Mouse (Mus musculus): ENCODE results near the gene Krt75. TPM values are rescaled to one million over a fixed set of nuclear protein-coding genes. Genes with fewer than 3 reads are reported as not detected.

Krt75 gene
- polyA plus RNA-seq, 1 experiment from 2014 or later = 0.10 TPM

DNA sequence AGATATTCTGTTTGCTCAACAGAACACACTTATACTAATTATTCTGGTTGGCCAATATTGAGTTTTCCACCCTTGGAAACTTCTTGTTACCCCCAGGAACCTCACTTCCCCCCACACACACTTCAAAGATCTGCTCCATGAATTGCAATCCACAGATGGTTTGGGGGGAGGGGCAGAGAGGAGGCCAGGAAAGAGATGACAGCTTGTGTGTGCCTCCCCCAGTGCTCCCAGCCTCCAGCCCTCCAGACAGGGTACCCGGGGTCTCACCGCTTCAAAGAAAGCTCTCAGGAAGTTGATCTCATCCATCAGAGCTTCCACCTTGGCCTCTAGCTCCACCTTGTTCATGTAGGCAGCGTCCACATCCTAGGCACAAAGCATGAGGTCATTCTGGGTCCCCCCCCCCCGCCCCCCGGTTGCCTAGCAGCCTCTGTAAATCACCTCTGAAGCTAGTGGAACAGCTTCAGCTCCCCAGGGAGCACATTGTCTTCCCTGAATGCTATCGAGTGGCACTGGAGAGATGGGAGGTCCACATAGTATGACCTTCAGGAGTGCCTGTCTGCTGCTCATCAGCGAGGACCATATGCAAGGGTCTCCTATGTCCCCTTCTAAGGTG is 15.6 kb downstream of the Krt75 start:
- Histone ChIP-seq H3K4me1 (replicated peaks; ENCODE audit: control insufficient read depth, insufficient read depth, low read length) (0 out of 2 replicates have a peak, but pooled peaks cover 2% of the 10 kb centered on the region), H3K9me3 (ENCODE audit: control insufficient read depth, low read length) (no peaks in the 10 kb centered on the region), H3K27ac (ENCODE audit: low read length) (no peak overlapping the region), H3K36me3 (ENCODE audit: control insufficient read depth, insufficient read depth) (no peaks in the 10 kb centered on the region), H3K27me3 (replicated peaks; ENCODE audit: control insufficient read depth, insufficient read depth, low read length) (no peaks in the 10 kb centered on the region), H3K4me3 (replicated peaks; ENCODE audit: low read length) (no peak overlapping the region), H3K4me2 (ENCODE audit: low read length) (no peak overlapping the region), H3K9ac (replicated peaks; ENCODE audit: low read depth, low read length) (no peak overlapping the region)
- WGBS = 12% methylated on average over 7 of the region's 7 CpGs
- no peak for ATAC-seq

DNA sequence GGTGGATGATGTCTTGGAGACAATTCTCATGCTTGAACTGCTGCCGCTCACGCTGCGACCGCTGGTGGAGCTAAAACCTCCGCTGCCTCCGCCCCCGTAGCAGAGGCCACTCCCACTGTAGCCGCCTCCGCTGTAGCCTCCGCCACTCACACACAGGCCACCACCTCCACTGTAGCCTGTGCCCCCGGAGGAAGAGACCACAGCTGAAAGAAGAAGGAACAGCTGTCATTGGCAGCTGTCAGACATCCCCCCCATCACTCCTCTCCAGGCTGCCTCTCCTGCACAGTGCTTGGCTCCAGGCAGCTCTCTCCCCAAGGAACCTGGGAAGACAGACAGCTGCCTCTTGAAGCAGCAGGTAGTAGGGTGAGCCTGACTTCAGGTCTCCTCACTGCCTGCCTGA is 20.5 kb downstream of the Krt75 start:
- Histone ChIP-seq H3K36me3 (ENCODE audit: control insufficient read depth, insufficient read depth) (no peaks in the 10 kb centered on the region), H3K27me3 (replicated peaks; ENCODE audit: control insufficient read depth, insufficient read depth, low read length) (no peaks in the 10 kb centered on the region; the same call in 1 of the 2 replicates), H3K9me3 (ENCODE audit: control insufficient read depth, low read length) (no peaks in the 10 kb centered on the region), H3K4me1 (replicated peaks; ENCODE audit: control insufficient read depth, insufficient read depth, low read length) (0 out of 2 replicates have a peak, but pooled peaks cover 2% of the 10 kb centered on the region), H3K27ac (ENCODE audit: low read length) (no peak overlapping the region), H3K4me2 (ENCODE audit: low read length) (peak overlapping the region; percentile 35), H3K4me3 (replicated peaks; ENCODE audit: low read length) (no peak overlapping the region), H3K9ac (replicated peaks; ENCODE audit: low read depth, low read length) (no peak overlapping the region)
- peak; percentile 72 for ATAC-seq
- WGBS = 0% methylated on average over 11 of the region's 11 CpGs

DNA sequence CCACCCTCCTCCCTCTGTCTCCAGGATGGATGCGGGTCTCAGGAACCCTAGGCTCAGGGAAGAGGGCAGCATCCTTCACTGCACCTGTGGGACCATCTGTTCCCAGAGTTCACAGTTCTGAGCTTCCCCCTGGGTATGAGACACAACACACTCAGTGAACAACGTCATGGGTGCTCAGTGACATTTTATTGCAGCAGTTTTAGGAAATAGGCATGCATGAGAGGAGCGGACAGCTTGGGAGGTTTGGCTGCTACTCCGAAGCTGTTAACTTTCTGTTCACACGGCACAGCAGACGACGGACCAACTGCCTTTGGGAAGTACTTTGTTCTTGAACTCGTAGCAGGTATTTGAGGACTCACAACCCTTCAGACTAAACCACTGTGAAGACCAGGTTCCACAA is 21.5 kb downstream of the Krt75 start:
- Histone ChIP-seq H3K9ac (replicated peaks; ENCODE audit: low read depth, low read length) (no peak overlapping the region), H3K4me1 (replicated peaks; ENCODE audit: control insufficient read depth, insufficient read depth, low read length) (no peaks in the 10 kb centered on the region), H3K9me3 (ENCODE audit: control insufficient read depth, low read length) (no peaks in the 10 kb centered on the region), H3K4me2 (ENCODE audit: low read length) (no peak overlapping the region), H3K4me3 (replicated peaks; ENCODE audit: low read length) (no peak overlapping the region), H3K27me3 (replicated peaks; ENCODE audit: control insufficient read depth, insufficient read depth, low read length) (no peaks in the 10 kb centered on the region; the same call in 1 of the 2 replicates), H3K36me3 (ENCODE audit: control insufficient read depth, insufficient read depth) (no peaks in the 10 kb centered on the region), H3K27ac (ENCODE audit: low read length) (no peak overlapping the region)
- no peak for ATAC-seq
- 78% methylated on average over 8 of the region's 8 CpGs for WGBS

DNA sequence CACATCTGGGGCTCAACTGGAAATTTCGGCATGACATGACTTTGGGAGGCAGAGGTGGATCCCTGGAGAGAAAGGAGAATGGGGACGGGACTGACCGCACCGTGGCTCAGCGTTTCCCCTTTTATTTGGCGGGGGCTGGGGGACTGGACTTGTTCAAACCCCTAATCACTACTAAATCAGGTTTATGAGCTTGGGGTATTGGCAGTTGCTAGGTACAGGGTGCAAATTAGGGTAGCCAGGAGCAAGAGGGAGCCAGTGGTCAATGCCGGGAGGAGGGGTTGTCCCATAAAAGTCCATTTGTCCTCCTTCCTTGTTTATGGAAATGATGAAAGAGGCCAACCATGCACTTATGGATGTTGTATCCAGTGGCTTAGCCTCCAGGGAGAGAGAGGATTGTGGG is 23.1 kb downstream of the Krt75 start, which contains the start of gene Krt82:
Krt82 (minus strand) TSS at position 101 of the 400 bp plus-strand sequence.
- Histone ChIP-seq H3K27ac (ENCODE audit: low read length) (no peak within 1 kb of the TSS), H3K36me3 (ENCODE audit: control insufficient read depth, insufficient read depth) (no peaks in the 10 kb centered on the region), H3K9ac (replicated peaks; ENCODE audit: low read depth, low read length) (no peak within 1 kb of the TSS), H3K4me1 (replicated peaks; ENCODE audit: control insufficient read depth, insufficient read depth, low read length) (no peaks in the 10 kb centered on the region), H3K4me3 (replicated peaks; ENCODE audit: low read length) (no peak within 1 kb of the TSS), H3K4me2 (ENCODE audit: low read length) (no peak within 1 kb of the TSS), H3K27me3 (replicated peaks; ENCODE audit: control insufficient read depth, insufficient read depth, low read length) (no peaks in the 10 kb centered on the region; the same call in 1 of the 2 replicates), H3K9me3 (ENCODE audit: control insufficient read depth, low read length) (no peaks in the 10 kb centered on the region)
- no peak for ATAC-seq
- 71% methylated on average over 7 of the region's 7 CpGs for WGBS

DNA sequence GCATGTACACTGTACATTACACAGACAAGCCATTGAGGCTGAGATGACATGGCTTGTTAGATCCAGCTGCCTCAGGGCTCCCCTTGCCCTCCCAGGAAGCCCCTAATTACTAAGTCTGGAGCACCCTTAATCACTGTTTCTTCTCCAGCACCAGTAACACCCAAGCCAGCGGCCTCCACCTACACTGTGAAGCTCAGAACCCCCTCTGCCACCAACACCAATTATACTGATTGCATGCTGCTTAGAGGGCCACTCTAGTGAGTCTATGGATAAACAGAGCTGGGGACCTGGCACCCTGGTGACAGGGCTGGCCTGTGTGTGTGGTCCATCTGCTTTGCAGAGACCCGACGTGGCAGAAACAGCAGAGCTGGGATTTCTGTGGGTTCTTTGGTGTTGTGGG is 29.2 kb downstream of the Krt75 start:
- 52% methylated on average over 3 of the region's 3 CpGs for WGBS
- H3K36me3 ChIP-seq (ENCODE audit: control insufficient read depth, insufficient read depth) = no peaks in the 10 kb centered on the region
- H3K4me3 ChIP-seq (replicated peaks; ENCODE audit: low read length) = no peak overlapping the region
- H3K4me2 ChIP-seq (ENCODE audit: low read length) = no peak overlapping the region
- no peak overlapping the region for H3K27ac ChIP-seq (ENCODE audit: low read length)
- no peaks in the 10 kb centered on the region for H3K9me3 ChIP-seq (ENCODE audit: control insufficient read depth, low read length)
- no peak overlapping the region for H3K9ac ChIP-seq (replicated peaks; ENCODE audit: low read depth, low read length)
- no peaks in the 10 kb centered on the region for H3K27me3 ChIP-seq (replicated peaks; ENCODE audit: control insufficient read depth, insufficient read depth, low read length)
- H3K4me1 ChIP-seq (replicated peaks; ENCODE audit: control insufficient read depth, insufficient read depth, low read length) = no peaks in the 10 kb centered on the region
- no peak for ATAC-seq

DNA sequence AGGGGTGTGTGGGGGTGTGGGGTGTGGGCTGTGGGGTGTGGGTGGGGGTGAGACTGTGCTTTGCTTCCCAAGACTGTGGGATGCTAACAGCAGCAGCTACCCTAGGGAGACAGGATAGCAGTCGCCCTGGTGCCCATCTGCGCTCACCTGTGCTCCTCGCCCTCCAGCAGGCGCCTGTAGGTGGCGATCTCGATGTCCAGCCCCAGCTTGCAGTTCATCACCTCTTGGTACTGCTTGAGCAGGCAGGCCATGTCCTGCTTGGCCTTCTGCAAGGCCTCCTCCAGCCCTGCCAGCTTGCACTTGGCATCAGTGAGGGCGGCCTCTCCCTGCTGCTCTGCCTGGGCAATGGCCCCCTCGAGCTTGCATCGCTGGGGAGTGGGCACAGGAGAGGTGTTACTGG is 31.2 kb downstream of the Krt75 start:
- Histone ChIP-seq H3K9me3 (ENCODE audit: control insufficient read depth, low read length) (no peaks in the 10 kb centered on the region), H3K4me2 (ENCODE audit: low read length) (no peak overlapping the region), H3K4me1 (replicated peaks; ENCODE audit: control insufficient read depth, insufficient read depth, low read length) (no peaks in the 10 kb centered on the region), H3K4me3 (replicated peaks; ENCODE audit: low read length) (no peak overlapping the region), H3K36me3 (ENCODE audit: control insufficient read depth, insufficient read depth) (no peaks in the 10 kb centered on the region), H3K27me3 (replicated peaks; ENCODE audit: control insufficient read depth, insufficient read depth, low read length) (no peaks in the 10 kb centered on the region), H3K9ac (replicated peaks; ENCODE audit: low read depth, low read length) (no peak overlapping the region), H3K27ac (ENCODE audit: low read length) (no peak overlapping the region)
- 53% methylated on average over 9 of the region's 9 CpGs for WGBS
- ATAC-seq = no peak

DNA sequence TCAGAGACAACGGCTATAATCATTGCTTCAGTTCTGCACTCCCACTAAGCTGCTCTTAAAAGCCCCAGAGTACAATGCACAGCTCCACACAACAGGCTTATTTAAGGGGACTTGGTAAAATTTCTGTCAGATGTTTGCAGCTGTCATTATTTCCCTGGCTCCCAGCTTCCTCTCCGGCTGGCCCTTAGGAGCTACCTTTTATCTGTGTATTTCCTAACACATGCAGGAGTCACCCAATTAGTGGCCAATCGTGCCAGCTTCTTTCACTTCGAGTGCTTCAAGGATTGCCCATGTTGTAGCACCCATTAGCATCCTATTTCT is 35.2 kb downstream of the Krt75 start:
- 42% methylated on average over 4 of the region's 4 CpGs for WGBS
- ATAC-seq = no peak
- H3K4me3 ChIP-seq (replicated peaks; ENCODE audit: low read length) = no peak overlapping the region
- H3K9ac ChIP-seq (replicated peaks; ENCODE audit: low read depth, low read length) = no peak overlapping the region
- no peaks in the 10 kb centered on the region for H3K4me1 ChIP-seq (replicated peaks; ENCODE audit: control insufficient read depth, insufficient read depth, low read length)
- H3K27me3 ChIP-seq (replicated peaks; ENCODE audit: control insufficient read depth, insufficient read depth, low read length) = no peaks in the 10 kb centered on the region
- H3K36me3 ChIP-seq (ENCODE audit: control insufficient read depth, insufficient read depth) = no peaks in the 10 kb centered on the region
- H3K9me3 ChIP-seq (ENCODE audit: control insufficient read depth, low read length) = no peaks in the 10 kb centered on the region
- no peak overlapping the region for H3K4me2 ChIP-seq (ENCODE audit: low read length)
- H3K27ac ChIP-seq (ENCODE audit: low read length) = no peak overlapping the region

DNA sequence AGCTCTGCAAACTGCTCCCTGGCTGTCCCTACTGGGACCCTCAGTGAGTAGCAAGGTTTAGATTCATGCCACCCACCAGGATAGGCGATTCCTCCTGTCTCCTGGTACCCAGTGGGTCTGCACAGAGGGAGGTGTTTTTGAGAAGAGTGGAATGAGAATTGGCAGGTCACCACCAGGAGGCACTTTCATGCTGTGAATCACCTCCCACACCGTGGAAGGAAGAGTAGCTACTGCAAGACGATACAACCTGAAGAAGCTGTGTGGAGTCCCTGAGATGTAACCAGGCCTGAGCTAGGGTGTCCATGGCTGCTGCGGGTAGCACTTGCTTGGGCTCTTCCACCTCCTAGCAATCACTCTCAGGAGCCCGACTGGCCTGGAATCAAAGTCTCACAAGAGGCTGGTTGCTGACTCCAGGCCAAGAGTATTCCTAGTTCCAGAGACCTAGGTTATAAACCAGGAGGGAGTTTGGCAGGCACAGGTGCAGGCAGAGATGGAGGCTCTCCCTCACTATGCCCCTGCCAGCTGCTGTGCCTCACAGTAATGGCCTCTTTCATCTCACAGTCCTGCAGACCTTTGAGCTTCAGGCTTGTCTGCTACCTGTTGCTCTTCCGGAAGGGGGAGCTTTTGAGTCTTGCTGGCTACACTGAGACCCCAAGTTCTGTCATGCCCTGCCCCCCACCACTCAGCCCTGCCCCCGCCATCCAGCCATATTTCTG is 35.7 kb downstream of the Krt75 start:
- Histone ChIP-seq H3K9ac (replicated peaks; ENCODE audit: low read depth, low read length) (no peak overlapping the region), H3K27me3 (replicated peaks; ENCODE audit: control insufficient read depth, insufficient read depth, low read length) (no peaks in the 10 kb centered on the region), H3K4me2 (ENCODE audit: low read length) (no peak overlapping the region), H3K4me3 (replicated peaks; ENCODE audit: low read length) (no peak overlapping the region), H3K36me3 (ENCODE audit: control insufficient read depth, insufficient read depth) (no peaks in the 10 kb centered on the region), H3K9me3 (ENCODE audit: control insufficient read depth, low read length) (no peaks in the 10 kb centered on the region), H3K4me1 (replicated peaks; ENCODE audit: control insufficient read depth, insufficient read depth, low read length) (no peaks in the 10 kb centered on the region), H3K27ac (ENCODE audit: low read length) (no peak overlapping the region)
- WGBS = 41% methylated on average over 7 of the region's 7 CpGs
- no peak for ATAC-seq

DNA sequence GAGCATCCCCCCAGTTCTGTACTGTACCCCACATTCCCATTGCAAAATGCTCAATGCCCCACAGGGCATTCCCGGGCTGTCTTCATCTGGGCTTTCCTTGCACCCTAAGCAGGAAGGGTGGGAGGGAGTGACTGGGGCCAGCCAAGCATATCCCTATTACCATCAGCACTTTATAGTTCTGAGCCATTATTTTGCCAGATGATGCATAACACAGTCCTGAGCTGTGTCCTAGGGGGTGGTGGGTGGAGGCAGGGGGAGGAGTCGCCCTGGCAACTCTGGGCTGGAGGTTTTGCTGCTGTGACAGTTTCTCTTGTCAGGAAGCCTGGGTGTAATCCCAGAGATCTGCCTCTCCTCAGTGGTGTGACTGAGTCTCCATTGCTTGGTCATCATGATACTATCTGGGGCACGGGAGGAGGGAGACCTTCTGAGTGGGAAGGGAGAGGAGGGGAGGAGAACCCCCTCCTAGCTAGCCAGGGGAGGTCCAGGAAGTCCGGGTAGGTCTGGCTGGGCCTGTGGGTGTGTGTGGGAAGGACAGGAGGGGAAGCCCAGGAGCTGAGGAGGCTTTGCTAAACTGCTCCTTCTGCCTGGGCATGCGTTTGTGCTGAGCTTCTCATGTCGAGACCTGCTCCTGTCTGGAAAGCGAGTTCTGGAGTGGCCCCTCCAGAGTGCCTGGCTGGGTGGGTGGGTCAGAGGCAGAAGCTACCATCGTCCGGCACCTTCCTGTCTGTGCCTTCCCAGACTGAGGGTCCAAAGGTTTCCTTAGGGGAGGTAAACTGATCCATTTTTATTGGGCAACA is 37.5 kb downstream of the Krt75 start:
- H3K36me3 ChIP-seq (ENCODE audit: control insufficient read depth, insufficient read depth) = no peaks in the 10 kb centered on the region
- H3K4me2 ChIP-seq (ENCODE audit: low read length) = no peak overlapping the region
- H3K4me3 ChIP-seq (replicated peaks; ENCODE audit: low read length) = no peak overlapping the region
- 75% methylated on average over 9 of the region's 9 CpGs for WGBS
- H3K4me1 ChIP-seq (replicated peaks; ENCODE audit: control insufficient read depth, insufficient read depth, low read length) = no peaks in the 10 kb centered on the region
- ATAC-seq = no peak
- no peaks in the 10 kb centered on the region for H3K27me3 ChIP-seq (replicated peaks; ENCODE audit: control insufficient read depth, insufficient read depth, low read length)
- H3K9me3 ChIP-seq (ENCODE audit: control insufficient read depth, low read length) = no peaks in the 10 kb centered on the region
- H3K27ac ChIP-seq (ENCODE audit: low read length) = no peak overlapping the region
- H3K9ac ChIP-seq (replicated peaks; ENCODE audit: low read depth, low read length) = no peak overlapping the region

All from forebrain, embryonic 16.5 days (tissue).